Mouse (Mus musculus) limb, embryonic 11.5 days (tissue): ENCODE results near the gene Vkorc1l1. TPM values are rescaled to one million over a fixed set of nuclear protein-coding genes. Genes with fewer than 3 reads are reported as not detected.

Source experiments
- ATAC-seq: fragments of 200-750 bp; cut with Nextera tagmentation; 2 replicates; pipeline ENCODE4 v1.8.0; 2017; ENCODE audit warnings: low read depth; ENCODE audit not compliant: insufficient number of reproducible peaks, low FRiP score, low TSS enrichment
- DNase-seq: peaks from one replicate; pipeline ENCODE4 v3.0.0-alpha.2; 2015; ENCODE audit warnings: low spot score
- H3K27ac ChIP-seq: fragments of 300-500 bp; sonication (generic); replicated peaks from 2 replicates; pipeline ENCODE4 v1.5.1; 2014; ENCODE audit warnings: low read depth, mild to moderate bottlenecking, low read length
- H3K27me3 ChIP-seq: fragments of 300-500 bp; sonication (generic); 2 replicates; pipeline ENCODE4 v1.6.1; 2014; ENCODE audit warnings: mild to moderate bottlenecking, low read length, mixed read lengths; ENCODE audit not compliant: control insufficient read depth, insufficient read depth
- H3K36me3 ChIP-seq: fragments of 300-500 bp; sonication (generic); 2 replicates; pipeline ENCODE4 v1.6.1; 2014; ENCODE audit warnings: mild to moderate bottlenecking, low read length, moderate library complexity, mixed read lengths; ENCODE audit not compliant: control insufficient read depth, insufficient read depth
- H3K4me1 ChIP-seq: fragments of 300-500 bp; sonication (generic); 2 replicates; pipeline ENCODE4 v1.6.1; 2014; ENCODE audit warnings: low read length, mixed read lengths; ENCODE audit not compliant: control insufficient read depth, insufficient read depth
- H3K4me2 ChIP-seq: fragments of 300-500 bp; sonication (generic); 2 replicates; pipeline ENCODE4 v1.6.1; 2014; ENCODE audit warnings: low read depth, mild to moderate bottlenecking, moderate library complexity; ENCODE audit not compliant: severe bottlenecking
- H3K4me3 ChIP-seq: fragments of 300-500 bp; sonication (generic); 2 replicates; pipeline ENCODE4 v1.5.1; 2014; ENCODE audit warnings: low read depth, low read length
- H3K9ac ChIP-seq: fragments of 300-500 bp; sonication (generic); 2 replicates; pipeline ENCODE4 v1.6.1; 2014; ENCODE audit warnings: mild to moderate bottlenecking, low read length
- H3K9me3 ChIP-seq: fragments of 300-500 bp; sonication (generic); 2 replicates; pipeline ENCODE4 v1.6.1; 2016; ENCODE audit warnings: low read length; ENCODE audit not compliant: control insufficient read depth
- WGBS: fragments of 180-500 bp; shearing (Covaris S2); extraction: QIAGEN DNeasy Blood & Tissue Kit; methylation state at CpG from one replicate; pipeline ENCODE4 v1.1.7; 2014; 5-methylcytosine and 5-hydroxymethylcytosine counted together
- polyA plus RNA-seq: library from polyadenylated mRNA; unstranded; fragments of >200 nt; fragmentation: Nextera tagmentation; extraction: Ambion mirVana; gene quantifications from 2 replicates; pipeline ENCODE4 v1.2.1, GENCODE M21; 2014

The Vkorc1l1 gene
- polyA plus RNA-seq, 1 experiment from 2014 or later: 35.1 TPM

- H3K27ac ChIP-seq: no peak overlapping the region
These were observed 89.9 kb downstream of the Vkorc1l1 start for GRCm38 (mm10) chr5:130031410-130032390.

GRCm38 (mm10) chr5:130033869-130034268 lies 92.1 kb downstream of the Vkorc1l1 start:
- H3K4me2 ChIP-seq: no peak overlapping the region
- H3K36me3 ChIP-seq: 0 out of 2 replicates have a peak, but pooled peaks cover 2% of the 10 kb centered on the region
- no peaks in the 10 kb centered on the region for H3K4me1 ChIP-seq
- ATAC-seq: no peak
- H3K27me3 ChIP-seq: no peaks in the 10 kb centered on the region
- H3K27ac ChIP-seq: no peak overlapping the region
- no peak for DNase-seq
- WGBS: 86% methylated on average over 2 of the region's 2 CpGs
- no peak overlapping the region for H3K4me3 ChIP-seq
- H3K9ac ChIP-seq: no peak overlapping the region
- H3K9me3 ChIP-seq: no peaks in the 10 kb centered on the region

More at GRCm38 (mm10) chr5:130031410-130032390, 89.9 kb downstream of the Vkorc1l1 start:
- Histone ChIP-seq H3K4me2 (no peak overlapping the region), H3K4me1 (no peaks in the 10 kb centered on the region), H3K9me3 (no peaks in the 10 kb centered on the region), H3K36me3 (no peaks in the 10 kb centered on the region), H3K9ac (no peak overlapping the region), H3K4me3 (no peak overlapping the region), H3K27me3 (no peaks in the 10 kb centered on the region)
- WGBS: 94% methylated on average over 19 of the region's 19 CpGs
- DNase-seq: no peak
- no peak for ATAC-seq

Other genes starting within 250 kb of the Vkorc1l1 start
- not detected in 2 replicates for gene Sept14, start 233.5 kb upstream of the Vkorc1l1 start, polyA plus RNA-seq
- 189 and 194 TPM in 2 replicates for gene Mrps17, start 226.5 kb upstream of the Vkorc1l1 start, polyA plus RNA-seq
- gene Nipsnap2, start 216.9 kb upstream of the Vkorc1l1 start, polyA plus RNA-seq: 79.4 and 87.9 TPM in 2 replicates
- 29.6 and 31.5 TPM in 2 replicates for gene Psph, start 154.5 kb upstream of the Vkorc1l1 start, polyA plus RNA-seq
- gene Sumf2, start 95.0 kb upstream of the Vkorc1l1 start, polyA plus RNA-seq: 51.9 and 52.9 TPM in 2 replicates
- gene Chchd2, start 54.5 kb upstream of the Vkorc1l1 start, polyA plus RNA-seq: 1,116 and 1,187 TPM in 2 replicates
- gene Zbed5, start 46.2 kb upstream of the Vkorc1l1 start, polyA plus RNA-seq: 12.2 and 13.5 TPM in 2 replicates
- 0.07 and 0.13 TPM in 2 replicates for gene Phkg1, start 43.4 kb upstream of the Vkorc1l1 start, polyA plus RNA-seq
- 4.9 and 5.4 TPM in 2 replicates for gene Nupr1l, start 33.4 kb upstream of the Vkorc1l1 start, polyA plus RNA-seq
- 55.9 and 57.4 TPM in 2 replicates for gene Gusb, start 61.1 kb downstream of the Vkorc1l1 start, polyA plus RNA-seq
- gene Asl, start 87.3 kb downstream of the Vkorc1l1 start, polyA plus RNA-seq: 25.4 and 29.0 TPM in 2 replicates
- gene Crcp, start 87.3 kb downstream of the Vkorc1l1 start, polyA plus RNA-seq: 29.6 and 30.2 TPM in 2 replicates
- 73.0 and 76.4 TPM in 2 replicates for gene Tpst1, start 131.4 kb downstream of the Vkorc1l1 start, polyA plus RNA-seq
- gene Kctd7, start 202.9 kb downstream of the Vkorc1l1 start, polyA plus RNA-seq: 3.7 and 5.8 TPM in 2 replicates
- gene Rabgef1, start 229.8 kb downstream of the Vkorc1l1 start, polyA plus RNA-seq: 23.6 and 23.7 TPM in 2 replicates